Mouse (Mus musculus) thymus, adult 2 months (tissue): ENCODE measurements around the gene Lgals12. TPM values are rescaled to one million over a fixed set of nuclear protein-coding genes. Genes with fewer than 3 reads are reported as not detected.

ENCODE experiments used
- DNase-seq: peaks from one replicate; pipeline ENCODE4 v3.0.0; 2021
- H3K27ac ChIP-seq: fragments of 200-500 bp; 2 replicates; pipeline ENCODE4 v1.5.1; 2012; ENCODE audit warnings: low read length, control low read depth; ENCODE audit not compliant: control insufficient read depth, insufficient read depth
- H3K27me3 ChIP-seq: fragments of 200-500 bp; 2 replicates; pipeline ENCODE4 v1.6.1; 2012; ENCODE audit warnings: mild to moderate bottlenecking, low read length, moderate library complexity, mixed read lengths; ENCODE audit not compliant: control insufficient read depth, insufficient read depth
- H3K36me3 ChIP-seq: fragments of 200-500 bp; 2 replicates; pipeline ENCODE4 v1.6.1; 2012; ENCODE audit warnings: mild to moderate bottlenecking, low read length, moderate library complexity; ENCODE audit not compliant: control insufficient read depth, insufficient read depth
- H3K4me1 ChIP-seq: fragments of 200-500 bp; replicated peaks from 2 replicates; pipeline ENCODE4 v1.6.1; 2012; ENCODE audit warnings: low read length; ENCODE audit not compliant: control insufficient read depth, insufficient read depth
- H3K4me3 ChIP-seq: fragments of 200-500 bp; 2 replicates; pipeline ENCODE4 v1.5.1; 2012; ENCODE audit warnings: mild to moderate bottlenecking, low read length, control low read depth, moderate library complexity; ENCODE audit not compliant: control insufficient read depth, insufficient read depth
- CTCF ChIP-seq: fragments of 200-500 bp; IDR thresholded peaks from 2 replicates; pipeline ENCODE4 v1.5.1; 2012; ENCODE audit warnings: mild to moderate bottlenecking, control low read depth, low read length, moderate library complexity, borderline replicate concordance; ENCODE audit not compliant: control insufficient read depth, poor library complexity, insufficient read depth; ENCODE audit errors: extremely low read depth
- POLR2A ChIP-seq: fragments of 200-500 bp; IDR thresholded peaks from 2 replicates; pipeline ENCODE4 v1.6.1; 2012; ENCODE audit warnings: mild to moderate bottlenecking, low read length, control low read depth, moderate library complexity; ENCODE audit not compliant: control insufficient read depth, poor library complexity, insufficient read depth; ENCODE audit errors: extremely low read depth
- WGBS: fragments of 180-500 bp; shearing (Covaris S2); methylation state at CpG from one replicate; pipeline ENCODE4 v1.1.7; 2018; 5-methylcytosine and 5-hydroxymethylcytosine counted together
- polyA plus RNA-seq: library from polyadenylated mRNA; depleted of rRNA; stranded (reverse); fragments of >200 nt; gene quantifications from 2 replicates; pipeline ENCODE4 v1.2.3, GENCODE M21; 2012

Lgals12 gene
- polyA plus RNA-seq, 1 experiment, result 3.4 TPM

DNA sequence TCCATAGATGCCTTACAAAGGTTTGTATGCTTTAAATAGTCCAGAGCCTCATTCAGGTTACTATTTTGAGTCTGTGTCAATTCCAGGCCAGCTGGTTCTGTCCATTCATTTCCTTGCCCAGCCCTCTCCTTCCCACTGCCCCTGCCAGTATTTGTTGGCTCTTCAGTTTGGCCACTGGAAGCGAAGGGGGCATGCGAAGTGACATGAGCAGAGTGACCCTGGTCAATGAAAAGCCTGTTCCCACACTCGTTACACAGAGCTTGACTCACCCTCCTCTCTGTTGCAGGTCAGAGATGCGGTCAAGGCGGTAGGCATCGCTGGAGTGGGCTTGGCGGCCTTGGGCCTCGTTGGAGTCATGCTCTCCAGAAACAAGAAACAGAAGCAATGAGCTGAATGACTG is 21.7 kb downstream of the Lgals12 start:
- Histone ChIP-seq H3K27ac (no peak overlapping the region), H3K27me3 (no peaks in the 10 kb centered on the region), H3K36me3 (no peaks in the 10 kb centered on the region), H3K4me1 (no peaks in the 10 kb centered on the region), H3K4me3 (no peak overlapping the region)
- WGBS, result 93% methylated on average over 8 of the region's 8 CpGs
- TF ChIP-seq CTCF (no peak), POLR2A (no peak)
- DNase-seq, result no peak

DNA sequence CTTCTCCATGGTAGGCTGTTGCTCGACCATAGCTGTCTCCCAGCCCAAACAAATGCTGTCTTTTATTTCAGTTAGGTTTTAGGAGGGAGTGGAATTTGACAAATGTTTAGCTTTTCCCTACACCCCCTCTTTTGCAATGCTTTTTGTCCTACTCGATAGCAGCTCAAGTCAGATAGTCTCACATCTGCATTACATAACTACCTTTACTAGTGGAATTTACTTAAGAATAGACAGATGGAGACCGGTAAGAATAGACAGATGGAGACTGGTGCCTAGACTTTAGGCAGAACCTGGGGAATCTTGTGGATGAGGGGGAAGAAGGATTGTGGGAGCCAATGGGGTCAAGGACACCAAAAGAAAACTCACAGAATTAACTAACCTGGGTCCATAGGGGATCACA is 23.4 kb downstream of the Lgals12 start:
- WGBS, result 93% methylated on average over 3 of the region's 3 CpGs
- no peak for DNase-seq
- Histone ChIP-seq H3K4me3 (no peak overlapping the region), H3K27me3 (no peaks in the 10 kb centered on the region), H3K27ac (no peak overlapping the region), H3K36me3 (no peaks in the 10 kb centered on the region), H3K4me1 (no peaks in the 10 kb centered on the region)
- no peak for TF ChIP-seq CTCF
- no peak for TF ChIP-seq POLR2A

DNA sequence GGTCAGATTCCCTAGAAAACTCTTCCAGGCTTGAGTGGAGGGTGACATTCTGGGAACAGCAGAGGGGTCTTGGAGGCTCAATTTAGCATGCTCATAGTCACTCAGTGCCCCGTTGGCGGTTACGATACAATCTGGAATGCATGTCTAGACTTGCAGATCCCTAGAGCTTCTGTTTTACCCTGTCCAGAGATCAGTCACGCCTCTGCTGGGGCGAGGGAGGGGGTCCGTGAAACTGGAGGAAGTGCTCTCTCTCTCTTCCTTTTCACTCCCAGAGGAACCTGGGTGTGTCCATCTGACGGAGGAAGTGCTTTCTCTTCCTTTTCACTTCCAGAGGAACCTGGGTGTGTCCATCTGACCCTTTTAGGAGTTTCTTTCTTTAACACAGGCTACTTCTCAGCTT is 23.9 kb downstream of the Lgals12 start:
- H3K27me3 ChIP-seq, result no peaks in the 10 kb centered on the region
- TF ChIP-seq CTCF, result no peak
- TF ChIP-seq POLR2A, result no peak
- no peak overlapping the region for H3K4me3 ChIP-seq
- 86% methylated on average over 7 of the region's 7 CpGs for WGBS
- no peak for DNase-seq
- H3K27ac ChIP-seq, result no peak overlapping the region
- no peaks in the 10 kb centered on the region for H3K36me3 ChIP-seq
- no peaks in the 10 kb centered on the region for H3K4me1 ChIP-seq

DNA sequence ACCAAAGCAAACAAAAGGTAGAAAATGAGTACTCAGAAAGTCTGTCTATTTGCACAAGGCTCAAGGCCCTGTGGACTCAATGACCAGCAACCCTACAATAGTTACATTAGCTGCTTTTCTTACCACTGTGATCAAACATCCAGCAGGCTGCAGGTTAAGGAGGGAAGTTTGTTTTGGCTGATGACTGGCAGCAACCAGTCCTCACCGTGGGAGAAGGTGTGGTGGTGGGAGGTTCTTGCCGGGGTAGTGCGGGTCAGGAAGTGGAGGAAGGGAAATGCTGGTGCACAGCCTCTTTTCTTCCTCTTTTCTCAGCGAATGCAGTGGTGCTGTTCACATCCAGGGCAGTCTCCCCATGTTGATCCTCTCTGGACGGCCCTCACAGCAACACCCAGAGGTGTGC is 26.0 kb downstream of the Lgals12 start:
- no peak for DNase-seq
- H3K4me3 ChIP-seq, result no peak overlapping the region
- WGBS, result 39% methylated on average over 5 of the region's 5 CpGs
- no peak overlapping the region for H3K27ac ChIP-seq
- no peak for TF ChIP-seq CTCF
- TF ChIP-seq POLR2A, result no peak
- H3K36me3 ChIP-seq, result no peaks in the 10 kb centered on the region
- H3K27me3 ChIP-seq, result no peaks in the 10 kb centered on the region
- H3K4me1 ChIP-seq, result no peaks in the 10 kb centered on the region

DNA sequence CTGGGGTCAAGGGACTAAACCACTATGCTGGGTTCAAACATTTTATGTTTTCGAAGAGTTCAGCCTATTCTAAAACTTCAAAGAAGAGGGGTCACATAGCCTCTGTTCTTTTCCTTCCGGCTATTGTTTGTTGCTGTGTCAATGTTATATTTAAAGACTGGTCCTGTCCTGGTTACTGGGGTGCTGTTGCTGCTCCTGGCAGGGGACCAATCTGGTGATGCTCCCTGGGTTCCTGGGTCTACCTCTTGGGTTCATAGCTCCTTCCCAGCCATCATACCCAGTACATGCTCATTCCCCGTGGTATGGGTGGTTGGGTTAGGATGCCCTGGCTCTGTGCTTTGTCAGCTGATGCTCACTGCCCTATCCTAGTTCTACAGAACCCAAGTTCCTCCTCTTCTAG is 29.3 kb downstream of the Lgals12 start:
- H3K4me3 ChIP-seq, result no peak overlapping the region
- TF ChIP-seq CTCF (no peak), POLR2A (no peak)
- H3K27ac ChIP-seq, result no peak overlapping the region
- no peaks in the 10 kb centered on the region for H3K36me3 ChIP-seq
- no peaks in the 10 kb centered on the region for H3K4me1 ChIP-seq
- WGBS, result 94% methylated on average over 3 of the region's 3 CpGs
- no peak for DNase-seq
- no peaks in the 10 kb centered on the region for H3K27me3 ChIP-seq

DNA sequence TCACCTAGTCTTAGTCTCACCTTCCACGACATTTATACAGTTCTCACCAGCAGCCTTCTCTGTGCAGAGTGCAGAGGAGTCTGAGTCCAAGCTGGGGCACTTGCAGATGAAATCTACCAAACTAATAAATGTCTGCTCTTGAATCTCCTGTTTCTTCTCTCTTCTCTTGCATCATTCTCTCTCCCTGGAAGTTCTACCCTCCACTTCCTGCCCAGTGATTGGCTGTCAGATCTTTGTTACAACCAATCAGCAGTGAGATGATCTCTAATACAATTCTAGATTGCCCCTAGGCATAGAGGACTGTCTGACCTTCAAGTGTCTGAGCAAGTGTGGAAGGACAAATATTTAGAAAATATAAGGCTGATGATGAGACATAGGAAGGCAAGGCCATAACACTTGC is 30.8 kb downstream of the Lgals12 start:
- Histone ChIP-seq H3K27ac (no peak overlapping the region), H3K27me3 (no peaks in the 10 kb centered on the region), H3K4me3 (no peak overlapping the region), H3K36me3 (no peaks in the 10 kb centered on the region), H3K4me1 (no peaks in the 10 kb centered on the region)
- WGBS, result 94% methylated on average over 1 of the region's 1 CpGs
- no peak for TF ChIP-seq CTCF
- TF ChIP-seq POLR2A, result no peak
- no peak for DNase-seq

DNA sequence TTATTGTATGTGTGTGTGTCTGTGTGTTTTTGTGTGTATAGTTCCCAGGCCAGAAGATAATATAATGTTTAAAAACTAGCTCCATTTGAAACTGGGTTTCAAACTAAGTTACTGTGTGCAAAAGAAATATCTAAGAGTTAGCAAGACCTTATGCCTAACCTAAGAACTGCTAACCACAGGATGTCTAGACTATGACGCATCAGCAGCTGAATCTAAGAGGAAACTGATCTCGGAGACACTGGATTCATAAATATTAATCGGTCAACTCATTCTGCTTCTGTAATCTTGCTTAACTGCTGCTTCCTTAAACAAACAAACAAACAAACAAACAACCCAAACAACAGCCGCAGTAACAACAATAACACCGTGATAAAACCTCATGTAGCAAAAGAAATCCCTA is 37.3 kb downstream of the Lgals12 start:
- DNase-seq, result no peak
- no peaks in the 10 kb centered on the region for H3K36me3 ChIP-seq
- H3K4me3 ChIP-seq, result no peak overlapping the region
- 52% methylated on average over 5 of the region's 5 CpGs for WGBS
- TF ChIP-seq CTCF, result no peak
- no peak for TF ChIP-seq POLR2A
- H3K27ac ChIP-seq, result no peak overlapping the region
- no peaks in the 10 kb centered on the region for H3K4me1 ChIP-seq
- no peaks in the 10 kb centered on the region for H3K27me3 ChIP-seq
